Mouse (Mus musculus) intestine, postnatal 0 days (tissue): ENCODE results near the gene Tfip11. TPM values are rescaled to one million over a fixed set of nuclear protein-coding genes. Genes with fewer than 3 reads are reported as not detected.

Source experiments
- ATAC-seq: fragments of 200-750 bp; cut with Nextera tagmentation; 2 replicates; pipeline ENCODE4 v1.8.0; 2017; ENCODE audit warnings: mild to moderate bottlenecking, moderate TSS enrichment, moderate library complexity
- H3K27ac ChIP-seq: fragments of 300-500 bp; sonication (generic); 2 replicates; pipeline ENCODE4 v1.5.1; 2014; ENCODE audit warnings: mild to moderate bottlenecking, low read depth, low read length, moderate library complexity
- H3K27me3 ChIP-seq: fragments of 300-500 bp; sonication (generic); replicated peaks from 2 replicates; pipeline ENCODE4 v1.6.1; 2014; ENCODE audit warnings: low read length, mixed read lengths; ENCODE audit not compliant: control insufficient read depth, insufficient read depth
- H3K36me3 ChIP-seq: fragments of 300-500 bp; sonication (generic); 2 replicates; pipeline ENCODE4 v1.6.1; 2014; ENCODE audit warnings: mild to moderate bottlenecking, moderate library complexity; ENCODE audit not compliant: control insufficient read depth, insufficient read depth
- H3K4me1 ChIP-seq: fragments of 300-500 bp; sonication (generic); replicated peaks from 2 replicates; pipeline ENCODE4 v1.6.1; 2014; ENCODE audit warnings: antibody characterized with exemption, low read length, mixed read lengths; ENCODE audit not compliant: control insufficient read depth, insufficient read depth
- H3K4me2 ChIP-seq: fragments of 300-500 bp; sonication (generic); replicated peaks from 2 replicates; pipeline ENCODE4 v1.6.1; 2014; ENCODE audit warnings: low read depth, mild to moderate bottlenecking, moderate library complexity
- H3K4me3 ChIP-seq: fragments of 300-500 bp; sonication (generic); 2 replicates; pipeline ENCODE4 v1.5.1; 2014; ENCODE audit warnings: low read depth, low read length
- H3K9ac ChIP-seq: fragments of 300-500 bp; sonication (generic); 2 replicates; pipeline ENCODE4 v1.6.1; 2014; ENCODE audit warnings: mild to moderate bottlenecking, low read depth, low read length
- H3K9me3 ChIP-seq: fragments of 300-500 bp; sonication (generic); 2 replicates; pipeline ENCODE4 v1.6.1; 2016; ENCODE audit warnings: mixed run types; ENCODE audit not compliant: control insufficient read depth
- CTCF ChIP-seq: sonication (generic); IDR thresholded peaks from 2 replicates; pipeline ENCODE4 v1.5.1; 2016; ENCODE audit warnings: low read depth, mild to moderate bottlenecking, control low read depth, antibody characterized with exemption, moderate library complexity
- WGBS: fragments of 180-500 bp; shearing (Covaris S2); extraction: QIAGEN DNeasy Blood & Tissue Kit; methylation state at CpG from one replicate; pipeline ENCODE4 v1.1.7; 2014; 5-methylcytosine and 5-hydroxymethylcytosine counted together
- polyA plus RNA-seq: library from polyadenylated mRNA; unstranded; fragments of >200 nt; fragmentation: Nextera tagmentation; extraction: Ambion mirVana; gene quantifications from 2 replicates; pipeline ENCODE4 v1.2.1, GENCODE M21; 2015

The Tfip11 gene
- polyA plus RNA-seq, 1 experiment from 2014 or later, result 13.6 TPM

DNA sequence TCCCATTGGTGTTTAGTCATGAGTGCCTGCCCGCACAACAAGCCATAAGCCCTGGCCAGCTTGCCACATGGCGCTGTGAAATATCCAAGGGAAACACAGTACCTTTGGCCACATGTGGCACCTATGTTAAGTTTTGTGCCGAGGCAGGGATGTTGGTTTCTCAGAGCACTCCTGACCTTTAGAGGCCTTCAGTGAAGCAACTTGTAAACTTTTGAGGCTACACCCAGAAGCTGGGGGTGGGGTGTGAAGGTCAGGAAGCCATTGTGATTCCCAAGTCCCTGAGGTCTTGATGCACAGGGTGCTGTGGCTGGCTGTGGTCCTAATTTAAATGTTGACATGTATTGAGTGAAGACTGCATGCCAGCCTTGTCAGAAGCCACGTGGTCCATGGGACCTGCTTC, 26.8 kb upstream of the Tfip11 start:
- WGBS, result 74% methylated on average over 4 of the region's 4 CpGs
- ATAC-seq, result no peak
- Histone ChIP-seq H3K9ac (no peak overlapping the region), H3K4me1 (peaks cover 6% of the 10 kb centered on the region), H3K4me3 (no peak overlapping the region), H3K4me2 (no peak overlapping the region), H3K9me3 (no peaks in the 10 kb centered on the region), H3K27me3 (no peaks in the 10 kb centered on the region), H3K27ac (no peak overlapping the region), H3K36me3 (no peaks in the 10 kb centered on the region)
- no peak for TF ChIP-seq CTCF

DNA sequence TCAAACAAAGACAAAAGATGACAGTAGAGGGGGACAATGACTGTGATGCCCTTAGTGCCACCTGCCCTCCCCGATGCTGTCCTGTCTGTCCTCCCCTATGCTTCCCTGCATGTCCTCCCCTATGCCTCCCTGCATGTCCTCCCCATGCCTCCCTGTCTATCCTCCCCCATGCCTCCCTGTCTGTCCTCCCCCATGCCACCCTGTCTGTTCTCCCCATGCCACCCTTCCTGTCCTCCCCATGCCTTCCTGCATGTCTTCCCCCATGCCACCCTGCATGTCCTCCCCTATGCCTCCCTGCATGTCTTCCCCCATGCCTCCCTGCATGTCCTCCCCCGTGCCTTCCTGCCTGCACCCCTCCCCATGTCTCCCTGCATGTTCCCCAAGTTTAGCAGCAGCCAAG, 26.0 kb upstream of the Tfip11 start:
- Histone ChIP-seq H3K27me3 (no peaks in the 10 kb centered on the region), H3K9me3 (no peaks in the 10 kb centered on the region), H3K4me3 (no peak overlapping the region), H3K36me3 (peaks cover 6% of the 10 kb centered on the region; the same call in 1 of the 2 replicates), H3K27ac (no peak overlapping the region), H3K4me2 (no peak overlapping the region), H3K9ac (no peak overlapping the region), H3K4me1 (peaks cover 6% of the 10 kb centered on the region; the same call in 1 of the 2 replicates)
- 78% methylated on average over 2 of the region's 2 CpGs for WGBS
- no peak for TF ChIP-seq CTCF
- no peak for ATAC-seq

DNA sequence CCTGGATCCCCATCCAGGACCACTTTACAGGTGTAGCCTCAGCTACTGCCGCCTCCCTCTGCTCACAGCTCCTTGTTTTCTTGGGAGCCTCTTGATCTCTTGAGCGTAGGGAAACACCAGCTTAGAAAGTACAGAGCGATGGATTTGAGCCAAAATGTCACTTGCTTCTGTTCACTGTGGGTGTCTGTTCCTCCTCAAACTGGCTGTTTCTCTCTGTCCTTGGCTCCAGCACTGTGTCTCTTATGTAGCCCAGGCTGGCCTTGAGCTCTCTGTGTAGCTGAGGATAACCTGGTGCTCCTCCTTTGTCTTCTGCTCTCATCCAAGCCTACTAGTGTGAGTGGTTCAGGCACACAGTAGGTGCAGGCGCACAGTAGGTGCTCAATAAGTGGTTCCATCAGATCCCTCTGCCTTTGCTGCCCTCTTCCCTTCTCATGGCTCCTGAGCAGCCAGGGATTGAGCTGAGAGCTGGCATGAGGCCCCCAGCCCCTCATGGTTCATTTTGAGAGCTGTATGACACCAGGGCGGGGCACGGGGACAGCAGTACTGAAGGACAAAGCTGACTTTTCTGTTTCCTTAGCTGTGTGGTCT, 25.3 kb upstream of the Tfip11 start:
- 83% methylated on average over 6 of the region's 6 CpGs for WGBS
- Histone ChIP-seq H3K4me2 (no peak overlapping the region), H3K27me3 (no peaks in the 10 kb centered on the region), H3K9me3 (no peaks in the 10 kb centered on the region), H3K27ac (no peak overlapping the region), H3K4me1 (peaks cover 6% of the 10 kb centered on the region; the same call in 1 of the 2 replicates), H3K4me3 (no peak overlapping the region), H3K36me3 (peaks cover 8% of the 10 kb centered on the region; the same call in 1 of the 2 replicates), H3K9ac (no peak overlapping the region)
- TF ChIP-seq CTCF, result no peak
- no peak for ATAC-seq

DNA sequence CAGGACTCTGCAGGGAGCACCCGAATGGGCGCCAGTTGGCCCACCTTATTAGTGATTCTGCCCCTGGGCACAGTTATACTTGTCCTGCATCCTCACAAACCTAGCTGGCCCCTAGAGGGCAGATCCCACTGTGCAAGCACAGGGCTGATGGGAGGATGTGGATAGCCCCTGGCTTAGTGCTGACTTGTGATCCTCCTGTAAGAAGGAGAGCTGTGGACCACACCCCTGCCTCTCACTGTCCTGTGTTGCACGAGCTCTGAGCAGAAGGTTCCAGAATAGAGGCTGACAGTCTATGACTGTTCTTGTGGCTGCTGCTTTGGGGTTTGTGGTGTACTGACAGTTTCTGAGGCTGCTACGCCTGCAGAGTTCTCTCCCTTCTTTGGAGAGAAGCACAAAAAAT, 24.5 kb upstream of the Tfip11 start:
- no peaks in the 10 kb centered on the region for H3K9me3 ChIP-seq
- H3K4me3 ChIP-seq, result no peak overlapping the region
- H3K4me2 ChIP-seq, result no peak overlapping the region
- H3K9ac ChIP-seq, result no peak overlapping the region
- H3K36me3 ChIP-seq, result peaks cover 15% of the 10 kb centered on the region; the same call in 1 of the 2 replicates
- peak; percentile 26; the same call in 1 of the 2 replicates for TF ChIP-seq CTCF
- 75% methylated on average over 4 of the region's 4 CpGs for WGBS
- peaks cover 3% of the 10 kb centered on the region; the same call in 1 of the 2 replicates for H3K4me1 ChIP-seq
- no peak for ATAC-seq
- no peak overlapping the region for H3K27ac ChIP-seq
- no peaks in the 10 kb centered on the region for H3K27me3 ChIP-seq

DNA sequence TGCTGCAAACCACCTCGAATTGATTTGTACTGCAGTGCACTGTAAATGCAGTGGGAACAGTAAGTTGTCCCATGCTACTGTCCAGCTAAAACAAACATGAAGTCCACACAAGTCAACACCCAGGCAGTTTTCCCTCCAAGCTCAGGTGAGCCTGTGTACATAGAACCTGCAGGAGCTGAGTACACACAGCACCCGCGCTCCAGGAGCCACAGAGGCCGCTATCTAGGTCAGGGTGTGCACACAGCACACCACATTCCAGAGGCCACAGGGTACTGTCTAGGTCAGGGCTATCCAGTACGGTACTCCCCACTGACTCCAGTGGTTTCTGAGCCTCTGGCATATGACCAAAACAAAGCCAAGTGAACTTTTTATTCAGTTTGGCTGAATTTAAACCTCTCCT, 23.8 kb upstream of the Tfip11 start:
- no peak for ATAC-seq
- TF ChIP-seq CTCF, result no peak
- Histone ChIP-seq H3K27ac (no peak overlapping the region), H3K9ac (no peak overlapping the region), H3K4me1 (no peaks in the 10 kb centered on the region), H3K36me3 (peaks cover 16% of the 10 kb centered on the region; the same call in 1 of the 2 replicates), H3K27me3 (no peaks in the 10 kb centered on the region), H3K9me3 (no peaks in the 10 kb centered on the region), H3K4me2 (no peak overlapping the region), H3K4me3 (no peak overlapping the region)
- 52% methylated on average over 5 of the region's 5 CpGs for WGBS

DNA sequence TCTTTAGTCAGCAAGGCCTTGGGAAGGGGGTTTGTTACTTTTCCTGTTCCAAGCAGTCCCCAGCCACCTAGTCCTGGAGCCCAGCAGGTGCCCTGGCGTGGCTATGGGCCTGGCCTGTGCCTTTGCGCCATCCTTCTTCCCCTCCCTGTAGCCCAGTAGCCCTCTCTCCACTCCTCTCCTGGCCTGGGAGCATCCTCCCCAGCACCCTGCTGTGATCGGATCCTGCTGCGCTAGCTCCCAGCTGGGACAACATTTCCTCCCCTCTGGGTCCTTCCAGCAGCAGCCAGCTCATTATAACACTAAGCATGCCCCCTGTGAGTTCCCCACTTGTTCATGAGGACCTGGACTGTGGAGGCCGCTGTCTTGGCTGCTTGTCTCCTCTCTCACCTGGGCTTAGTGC, 20.3 kb upstream of the Tfip11 start:
- H3K4me3 ChIP-seq, result no peak overlapping the region
- no peak for TF ChIP-seq CTCF
- H3K9ac ChIP-seq, result no peak overlapping the region
- no peaks in the 10 kb centered on the region for H3K9me3 ChIP-seq
- WGBS, result 85% methylated on average over 5 of the region's 5 CpGs
- H3K36me3 ChIP-seq, result peaks cover 51% of the 10 kb centered on the region
- no peak overlapping the region for H3K4me2 ChIP-seq
- H3K4me1 ChIP-seq, result no peaks in the 10 kb centered on the region
- no peak overlapping the region for H3K27ac ChIP-seq
- no peaks in the 10 kb centered on the region for H3K27me3 ChIP-seq
- no peak for ATAC-seq
